ENCODE assay signal across 23 mouse cellular contexts in genomic region chr12:116595727-116596126, GRCm38 (mm10).
"Had no signal": no experiment of that assay in that cellular context is flagged by ENCODE, and none has a peak within 500 bp of the region (broad histone marks: within the 10 kb centered on the region; RNA-seq: fewer than 3 reads in every experiment).

No protein-coding gene starts in this region.

- H3K36me3 ChIP-seq: limb, embryonic 12.5 days; limb, embryonic 15.5 days; midbrain, embryonic 12.5 days; midbrain, embryonic 15.5 days; neural tube, embryonic 12.5 days; neural tube, embryonic 15.5 days had no signal

- H3K9me3 ChIP-seq: limb, embryonic 12.5 days; limb, embryonic 15.5 days; midbrain, embryonic 12.5 days; midbrain, embryonic 15.5 days; neural tube, embryonic 12.5 days; neural tube, embryonic 15.5 days had no signal

- ATAC-seq: intestine, embryonic 16.5 days; liver, postnatal 0 days; lung, postnatal 0 days; midbrain, embryonic 15.5 days had no signal

- H3K9ac ChIP-seq: limb, embryonic 12.5 days; limb, embryonic 15.5 days; liver, embryonic 14.5 days; liver, postnatal 0 days; lung, embryonic 14.5 days; midbrain, embryonic 12.5 days; midbrain, embryonic 15.5 days; neural tube, embryonic 12.5 days; neural tube, embryonic 15.5 days had no signal

- H3K4me2 ChIP-seq: limb, embryonic 12.5 days; limb, embryonic 15.5 days; liver, embryonic 11.5 days; lung, embryonic 14.5 days; midbrain, embryonic 12.5 days; midbrain, embryonic 15.5 days; neural tube, embryonic 12.5 days; neural tube, embryonic 15.5 days had no signal

- H3K4me1 ChIP-seq: limb, embryonic 15.5 days had no signal

- H3K4me3 ChIP-seq: layer of hippocampus, adult 2 months; limb, embryonic 12.5 days; limb, embryonic 15.5 days; midbrain, embryonic 12.5 days; midbrain, embryonic 15.5 days; neural tube, embryonic 12.5 days; neural tube, embryonic 15.5 days had no signal

- H3K27ac ChIP-seq: layer of hippocampus, adult 2 months; limb, embryonic 12.5 days; limb, embryonic 15.5 days; liver, embryonic 14.5 days; macrophage; midbrain, embryonic 12.5 days; midbrain, embryonic 15.5 days; neural tube, embryonic 12.5 days; neural tube, embryonic 15.5 days had no signal

- H3K27me3 ChIP-seq: limb, embryonic 12.5 days; limb, embryonic 15.5 days; midbrain, embryonic 15.5 days; neural tube, embryonic 12.5 days; neural tube, embryonic 15.5 days had no signal

- DNase-seq: kidney, adult 18-20 months; kidney, adult 9 months; kidney, postnatal 25 days; layer of hippocampus, adult 9-11 months; left cerebral cortex, postnatal 4 days; liver, postnatal 0 days; lung, embryonic 14.5 days; retina, postnatal 1 day; spleen, adult 18-20 months; thymus, adult 2 months; thymus, postnatal 14 days had no signal
